Mouse (Mus musculus) adrenal gland, postnatal 25 days (tissue): ENCODE data around the gene Eif4e3. TPM values are rescaled to one million over a fixed set of nuclear protein-coding genes. Genes with fewer than 3 reads are reported as not detected.

Experiments
- DNase-seq: peaks from one replicate; pipeline ENCODE4 v3.0.0; 2021; ENCODE audit warnings: mixed read lengths
- total RNA-seq: library from RNA; stranded (reverse); gene quantifications from 2 replicates; pipeline ENCODE4 v1.2.3, GENCODE M21; 2021

The Eif4e3 gene
- total RNA-seq, 1 experiment from 2014 or later: 22.0 TPM

- no peak for DNase-seq
These were observed 884 bp downstream of the Eif4e3 start for GRCm38 (mm10) chr6:99665457-99666317.

GRCm38 (mm10) chr6:99663232-99663631, 3.3 kb downstream of the Eif4e3 start:
- DNase-seq: no peak

GRCm38 (mm10) chr6:99660443-99660842, 6.1 kb downstream of the Eif4e3 start:
- DNase-seq: no peak

- DNase-seq: no peak
These were observed 8.0 kb downstream of the Eif4e3 start for GRCm38 (mm10) chr6:99658586-99658985.

- DNase-seq: no peak
These were observed 10.5 kb downstream of the Eif4e3 start for GRCm38 (mm10) chr6:99656088-99656487.

- DNase-seq: no peak
These were observed 11.1 kb downstream of the Eif4e3 start for GRCm38 (mm10) chr6:99655488-99655887.

- DNase-seq: no peak
These were observed 12.2 kb downstream of the Eif4e3 start for GRCm38 (mm10) chr6:99654343-99654742.

GRCm38 (mm10) chr6:99652341-99652740, 14.2 kb downstream of the Eif4e3 start:
- no peak for DNase-seq

GRCm38 (mm10) chr6:99649307-99649706, 17.3 kb downstream of the Eif4e3 start:
- DNase-seq: no peak

GRCm38 (mm10) chr6:99646344-99646743, 20.2 kb downstream of the Eif4e3 start:
- DNase-seq: no peak

- DNase-seq: no peak
These were observed 21.7 kb downstream of the Eif4e3 start for GRCm38 (mm10) chr6:99644876-99645275.

- no peak for DNase-seq
These were observed 22.2 kb downstream of the Eif4e3 start for GRCm38 (mm10) chr6:99644386-99644785.

GRCm38 (mm10) chr6:99643439-99644199, 23.0 kb downstream of the Eif4e3 start:
- DNase-seq: peak; percentile 80

GRCm38 (mm10) chr6:99637456-99637855, 29.1 kb downstream of the Eif4e3 start:
- DNase-seq: no peak

- no peak for DNase-seq
These were observed 29.8 kb downstream of the Eif4e3 start for GRCm38 (mm10) chr6:99636801-99637200.

GRCm38 (mm10) chr6:99636121-99636520, 30.4 kb downstream of the Eif4e3 start:
- DNase-seq: no peak

- no peak for DNase-seq
These were observed 34.2 kb downstream of the Eif4e3 start for GRCm38 (mm10) chr6:99632121-99632980.

- DNase-seq: no peak
These were observed 34.9 kb downstream of the Eif4e3 start for GRCm38 (mm10) chr6:99631637-99632036.

- no peak for DNase-seq
These were observed 36.7 kb downstream of the Eif4e3 start for GRCm38 (mm10) chr6:99629726-99630458.

GRCm38 (mm10) chr6:99626347-99626746, 40.2 kb downstream of the Eif4e3 start:
- no peak for DNase-seq

- no peak for DNase-seq
These were observed 40.8 kb downstream of the Eif4e3 start for GRCm38 (mm10) chr6:99625803-99626202.

GRCm38 (mm10) chr6:99625306-99625705, 41.3 kb downstream of the Eif4e3 start:
- DNase-seq: no peak
